Mouse (Mus musculus) ES-CJ7 (cell line): Measurements from ENCODE around the gene Gna12.

Experiments used
- DNase-seq: peaks from one replicate; pipeline ENCODE4 v3.0.0; 2011; ENCODE audit warnings: low read depth, low spot score

Gna12 gene

GRCm38 (mm10) chr5:140710315-140710714 is 119.9 kb downstream of the Gna12 start:
- no peak for DNase-seq
